Mouse (Mus musculus) forebrain, embryonic 14.5 days (tissue): ENCODE measurements around the gene Hmgb1. TPM values are rescaled to one million over a fixed set of nuclear protein-coding genes. Genes with fewer than 3 reads are reported as not detected.

Source experiments
- ATAC-seq: fragments of 200-750 bp; cut with Nextera tagmentation; 2 replicates; pipeline ENCODE4 v1.8.0; 2017; ENCODE audit warnings: mild to moderate bottlenecking, moderate library complexity
- DNase-seq: peaks from one replicate; pipeline ENCODE4 v3.0.0-alpha.2; 2015; ENCODE audit warnings: low spot score
- H3K27ac ChIP-seq: fragments of 300-500 bp; sonication (generic); 2 replicates; pipeline ENCODE4 v1.5.1; 2014; ENCODE audit warnings: low read depth, mild to moderate bottlenecking, control low read depth, low read length, moderate library complexity
- H3K27me3 ChIP-seq: fragments of 300-500 bp; sonication (generic); replicated peaks from 2 replicates; pipeline ENCODE4 v1.6.1; 2014; ENCODE audit warnings: low read length, control low read depth, mixed read lengths; ENCODE audit not compliant: control insufficient read depth, insufficient read depth
- H3K36me3 ChIP-seq: fragments of 300-500 bp; sonication (generic); 2 replicates; pipeline ENCODE4 v1.6.1; 2014; ENCODE audit warnings: low read length, control low read depth; ENCODE audit not compliant: control insufficient read depth, insufficient read depth
- H3K4me1 ChIP-seq: fragments of 300-500 bp; sonication (generic); 2 replicates; pipeline ENCODE4 v1.6.1; 2014; ENCODE audit warnings: antibody characterized with exemption, low read length, control low read depth; ENCODE audit not compliant: control insufficient read depth, insufficient read depth
- H3K4me2 ChIP-seq: fragments of 300-500 bp; sonication (generic); 2 replicates; pipeline ENCODE4 v1.6.1; 2014; ENCODE audit warnings: mild to moderate bottlenecking, control low read depth, low read length
- H3K4me3 ChIP-seq: fragments of 300-500 bp; sonication (generic); 2 replicates; pipeline ENCODE4 v1.5.1; 2014; ENCODE audit warnings: low read depth, low read length, control low read depth
- H3K9ac ChIP-seq: fragments of 300-500 bp; sonication (generic); 2 replicates; pipeline ENCODE4 v1.6.1; 2014; ENCODE audit warnings: mild to moderate bottlenecking, low read length, control low read depth, moderate library complexity
- H3K9me3 ChIP-seq: fragments of 300-500 bp; sonication (generic); replicated peaks from 2 replicates; pipeline ENCODE4 v1.6.1; 2016; ENCODE audit warnings: low read length, control low read depth, mixed read lengths; ENCODE audit not compliant: control insufficient read depth
- WGBS: fragments of 180-500 bp; shearing (Covaris S2); extraction: QIAGEN DNeasy Blood & Tissue Kit; methylation state at CpG from one replicate; pipeline ENCODE4 v1.1.7; 2014; 5-methylcytosine and 5-hydroxymethylcytosine counted together
- polyA plus RNA-seq: library from polyadenylated mRNA; unstranded; fragments of >200 nt; fragmentation: Nextera tagmentation; extraction: Ambion mirVana; gene quantifications from 2 replicates; pipeline ENCODE4 v1.2.1, GENCODE M21; 2014

Hmgb1 gene
- polyA plus RNA-seq, 1 experiment from 2014 or later: 1,219 TPM

DNA sequence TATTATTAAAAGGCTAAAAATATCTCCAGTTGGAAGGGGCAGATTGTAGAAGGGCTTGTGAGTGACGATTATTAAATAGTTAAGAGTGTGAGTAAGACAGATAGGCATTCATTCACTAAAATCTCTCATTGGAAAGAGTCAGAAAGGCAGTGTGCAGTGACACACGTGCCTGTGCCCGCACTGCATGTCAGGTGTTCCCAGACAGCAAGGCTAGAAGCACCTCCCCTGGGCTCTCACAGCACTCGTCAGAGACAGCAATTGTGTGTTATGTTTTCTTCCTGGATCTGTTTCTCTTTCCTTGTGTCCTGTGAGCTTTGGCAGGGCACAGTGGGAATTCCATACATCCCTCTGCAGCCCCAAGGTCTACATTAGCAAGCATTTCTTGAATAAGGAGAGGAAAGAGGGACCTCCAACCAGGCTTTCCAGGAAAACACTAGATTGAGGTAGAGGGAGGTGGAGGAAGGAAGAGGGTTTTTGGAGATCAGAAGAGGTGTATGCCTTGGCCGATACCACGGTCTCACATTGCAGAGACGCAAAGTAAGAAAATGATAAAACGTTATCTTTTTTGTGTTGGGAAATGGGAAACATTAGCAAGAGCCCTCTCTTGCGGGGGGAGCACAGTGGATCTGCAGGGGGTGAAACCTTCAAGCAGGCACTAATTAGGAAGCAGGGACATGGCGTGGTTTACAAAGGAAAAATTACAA lies 49.4 kb downstream of the Hmgb1 start:
- 77% methylated on average over 10 of the region's 10 CpGs for whole genome bisulfite sequencing
- no peak for ATAC-seq
- Histone ChIP-seq H3K9ac (no peak overlapping the region), H3K9me3 (no peaks in the 10 kb centered on the region), H3K27me3 (no peaks in the 10 kb centered on the region), H3K4me1 (no peaks in the 10 kb centered on the region), H3K27ac (no peak overlapping the region), H3K4me3 (no peak overlapping the region), H3K36me3 (no peaks in the 10 kb centered on the region), H3K4me2 (no peak overlapping the region)
- no peak for DNase-seq

GRCm38 (mm10) chr5:149128473-149128872 lies 55.8 kb downstream of the Hmgb1 start:
- no peaks in the 10 kb centered on the region for H3K36me3 ChIP-seq
- H3K4me1 ChIP-seq: no peaks in the 10 kb centered on the region
- H3K27ac ChIP-seq: no peak overlapping the region
- no peaks in the 10 kb centered on the region for H3K9me3 ChIP-seq
- H3K9ac ChIP-seq: no peak overlapping the region
- DNase-seq: no peak
- H3K4me3 ChIP-seq: no peak overlapping the region
- H3K27me3 ChIP-seq: no peaks in the 10 kb centered on the region
- H3K4me2 ChIP-seq: no peak overlapping the region
- ATAC-seq: no peak
- WGBS: 90% methylated on average over 15 of the region's 15 CpGs

GRCm38 (mm10) chr5:149123795-149124194 lies 60.5 kb downstream of the Hmgb1 start:
- Histone ChIP-seq H3K4me1 (no peaks in the 10 kb centered on the region), H3K9me3 (no peaks in the 10 kb centered on the region), H3K27ac (no peak overlapping the region), H3K36me3 (no peaks in the 10 kb centered on the region), H3K4me3 (no peak overlapping the region), H3K4me2 (no peak overlapping the region), H3K9ac (no peak overlapping the region), H3K27me3 (no peaks in the 10 kb centered on the region)
- DNase-seq (no peak), ATAC-seq (no peak)
- 96% methylated on average over 6 of the region's 6 CpGs for WGBS

DNA sequence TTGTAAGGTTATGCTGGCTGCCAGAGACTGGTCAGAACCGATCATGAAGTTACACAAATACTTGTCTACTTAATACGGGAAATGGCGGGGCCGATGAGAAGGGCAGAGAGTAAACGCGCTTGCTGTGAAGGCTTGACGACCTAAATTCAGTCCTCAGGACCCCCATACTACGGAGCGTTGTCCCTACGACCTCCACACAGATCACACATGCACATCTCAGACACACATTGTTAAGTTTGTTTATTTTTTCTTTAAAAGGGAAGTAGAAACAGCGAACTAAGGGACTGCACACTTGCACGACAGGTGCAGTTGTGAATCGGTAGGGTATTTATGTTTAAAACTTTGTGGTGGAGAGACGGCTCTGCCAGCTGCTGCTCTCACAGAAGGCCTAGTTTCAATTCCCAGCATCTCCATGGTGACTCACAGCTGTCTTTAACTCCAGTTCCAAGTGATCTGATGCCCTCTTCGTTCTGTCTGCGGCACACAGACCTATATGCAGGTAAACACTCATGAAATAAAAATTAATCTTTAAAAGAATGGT lies 64.9 kb downstream of the Hmgb1 start:
- Histone ChIP-seq H3K27me3 (no peaks in the 10 kb centered on the region), H3K36me3 (no peaks in the 10 kb centered on the region), H3K9ac (no peak overlapping the region), H3K4me1 (no peaks in the 10 kb centered on the region), H3K4me3 (no peak overlapping the region), H3K4me2 (no peak overlapping the region), H3K9me3 (no peaks in the 10 kb centered on the region), H3K27ac (no peak overlapping the region)
- WGBS: 92% methylated on average over 16 of the region's 16 CpGs
- ATAC-seq (no peak), DNase-seq (no peak)

DNA sequence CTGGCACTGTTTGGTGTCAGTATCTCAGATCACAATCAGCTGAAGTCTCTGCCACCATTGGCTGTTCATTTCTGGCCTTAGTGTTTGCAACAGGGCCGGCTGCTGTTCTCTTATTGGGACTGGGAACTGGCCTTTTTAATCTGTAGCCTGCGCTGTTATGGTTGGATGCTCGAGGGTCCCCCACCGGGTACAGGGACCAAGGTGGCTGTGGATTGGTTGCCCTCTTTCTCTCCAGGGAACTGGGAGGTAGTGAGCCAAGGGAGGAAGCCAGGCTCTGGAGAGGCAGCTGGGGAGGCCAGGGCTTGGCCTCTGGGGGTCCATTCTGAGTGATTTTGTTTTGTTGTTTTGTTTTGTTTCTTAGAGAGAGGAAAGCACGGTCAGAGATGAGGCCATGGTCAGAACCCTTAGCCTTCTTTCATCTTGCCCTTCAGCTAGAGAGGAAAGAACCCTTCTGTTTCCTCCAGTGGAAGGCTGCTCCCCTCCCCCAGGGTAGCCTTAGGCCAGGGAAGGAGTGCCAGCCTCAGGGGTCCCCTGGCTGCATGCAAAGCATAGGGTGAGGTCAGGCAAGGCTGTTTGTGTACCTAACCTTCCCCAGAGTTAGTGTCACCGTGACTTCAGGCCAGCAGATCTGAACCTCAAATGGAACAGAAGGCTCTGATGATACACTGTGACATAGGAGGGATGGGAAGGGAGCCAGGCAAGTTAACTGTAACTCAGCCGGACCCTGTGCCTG lies 66.3 kb downstream of the Hmgb1 start:
- H3K4me1 ChIP-seq: no peaks in the 10 kb centered on the region; the same call in 1 of the 2 replicates
- 27% methylated on average over 7 of the region's 7 CpGs for WGBS
- no peaks in the 10 kb centered on the region for H3K9me3 ChIP-seq
- DNase-seq: no peak
- no peak for ATAC-seq
- no peak overlapping the region for H3K9ac ChIP-seq
- H3K27ac ChIP-seq: no peak overlapping the region
- no peak overlapping the region for H3K4me2 ChIP-seq
- H3K27me3 ChIP-seq: no peaks in the 10 kb centered on the region
- no peak overlapping the region for H3K4me3 ChIP-seq
- no peaks in the 10 kb centered on the region for H3K36me3 ChIP-seq

- Histone ChIP-seq H3K4me1 (no peaks in the 10 kb centered on the region; the same call in 1 of the 2 replicates), H3K9ac (no peak overlapping the region)
Measured at GRCm38 (mm10) chr5:149114587-149114986, 69.7 kb downstream of the Hmgb1 start.

GRCm38 (mm10) chr5:149114034-149114433 lies 70.3 kb downstream of the Hmgb1 start:
- Histone ChIP-seq H3K4me3 (no peak overlapping the region), H3K4me2 (no peak overlapping the region), H3K27me3 (no peaks in the 10 kb centered on the region), H3K9me3 (no peaks in the 10 kb centered on the region), H3K36me3 (no peaks in the 10 kb centered on the region), H3K9ac (no peak overlapping the region), H3K27ac (no peak overlapping the region), H3K4me1 (no peaks in the 10 kb centered on the region; the same call in 1 of the 2 replicates)
- WGBS: 65% methylated on average over 7 of the region's 7 CpGs
- no peak for DNase-seq
- no peak for ATAC-seq

More at GRCm38 (mm10) chr5:149114587-149114986, 69.7 kb downstream of the Hmgb1 start:
- Histone ChIP-seq H3K36me3 (no peaks in the 10 kb centered on the region), H3K4me2 (no peak overlapping the region), H3K9me3 (no peaks in the 10 kb centered on the region), H3K27me3 (no peaks in the 10 kb centered on the region), H3K4me3 (no peak overlapping the region), H3K27ac (no peak overlapping the region)
- WGBS: 74% methylated on average over 9 of the region's 9 CpGs
- no peak for ATAC-seq
- DNase-seq: no peak

DNA sequence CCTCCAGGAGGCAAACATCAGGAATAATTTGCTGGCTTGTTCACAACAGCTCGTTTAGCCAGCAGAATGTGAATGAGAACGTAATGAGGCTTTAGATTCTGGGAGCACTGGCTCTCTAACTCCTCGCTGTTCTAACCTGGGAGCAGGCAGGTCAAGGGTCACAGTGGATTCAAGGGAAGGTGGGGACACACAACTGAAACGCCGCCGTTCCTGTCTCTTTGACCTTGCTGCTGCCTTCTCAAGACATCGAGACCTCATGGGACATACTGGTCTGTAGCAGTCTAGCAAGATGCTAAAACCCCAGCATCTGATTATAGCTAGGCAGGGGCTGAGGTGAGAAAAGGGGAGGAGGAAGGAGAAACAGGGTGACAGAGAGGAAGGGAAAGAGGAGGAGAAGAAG lies 70.8 kb downstream of the Hmgb1 start:
- ATAC-seq: no peak
- H3K4me1 ChIP-seq: no peaks in the 10 kb centered on the region; the same call in 1 of the 2 replicates
- 66% methylated on average over 7 of the region's 7 CpGs for WGBS
- H3K27ac ChIP-seq: no peak overlapping the region
- H3K4me3 ChIP-seq: no peak overlapping the region
- no peak for DNase-seq
- no peak overlapping the region for H3K9ac ChIP-seq
- no peaks in the 10 kb centered on the region for H3K9me3 ChIP-seq
- no peaks in the 10 kb centered on the region for H3K27me3 ChIP-seq
- H3K4me2 ChIP-seq: no peak overlapping the region
- H3K36me3 ChIP-seq: no peaks in the 10 kb centered on the region

GRCm38 (mm10) chr5:149112559-149112958 lies 71.7 kb downstream of the Hmgb1 start:
- no peak for ATAC-seq
- Histone ChIP-seq H3K9ac (no peak overlapping the region), H3K4me2 (no peak overlapping the region), H3K27ac (no peak overlapping the region), H3K4me1 (no peaks in the 10 kb centered on the region; the same call in 1 of the 2 replicates), H3K27me3 (no peaks in the 10 kb centered on the region), H3K36me3 (no peaks in the 10 kb centered on the region), H3K4me3 (no peak overlapping the region), H3K9me3 (no peaks in the 10 kb centered on the region)
- 84% methylated on average over 5 of the region's 5 CpGs for WGBS
- no peak for DNase-seq
